Mouse (Mus musculus) testis, adult 2 months (tissue): ENCODE results near the gene Psg16.

Experiments used
- CTCF ChIP-seq: fragments of 200-500 bp; IDR thresholded peaks from 2 replicates; pipeline ENCODE4 v1.5.1; 2012; ENCODE audit warnings: low read depth, mild to moderate bottlenecking, inconsistent platforms, low read length, moderate library complexity; ENCODE audit not compliant: control insufficient read depth, insufficient read depth, insufficient replicate concordance
- POLR2A ChIP-seq: fragments of 200-500 bp; IDR thresholded peaks from 2 replicates; pipeline ENCODE4 v1.6.1; 2012; ENCODE audit warnings: low read depth, mild to moderate bottlenecking, inconsistent platforms, low read length, moderate library complexity; ENCODE audit not compliant: control insufficient read depth

DNA sequence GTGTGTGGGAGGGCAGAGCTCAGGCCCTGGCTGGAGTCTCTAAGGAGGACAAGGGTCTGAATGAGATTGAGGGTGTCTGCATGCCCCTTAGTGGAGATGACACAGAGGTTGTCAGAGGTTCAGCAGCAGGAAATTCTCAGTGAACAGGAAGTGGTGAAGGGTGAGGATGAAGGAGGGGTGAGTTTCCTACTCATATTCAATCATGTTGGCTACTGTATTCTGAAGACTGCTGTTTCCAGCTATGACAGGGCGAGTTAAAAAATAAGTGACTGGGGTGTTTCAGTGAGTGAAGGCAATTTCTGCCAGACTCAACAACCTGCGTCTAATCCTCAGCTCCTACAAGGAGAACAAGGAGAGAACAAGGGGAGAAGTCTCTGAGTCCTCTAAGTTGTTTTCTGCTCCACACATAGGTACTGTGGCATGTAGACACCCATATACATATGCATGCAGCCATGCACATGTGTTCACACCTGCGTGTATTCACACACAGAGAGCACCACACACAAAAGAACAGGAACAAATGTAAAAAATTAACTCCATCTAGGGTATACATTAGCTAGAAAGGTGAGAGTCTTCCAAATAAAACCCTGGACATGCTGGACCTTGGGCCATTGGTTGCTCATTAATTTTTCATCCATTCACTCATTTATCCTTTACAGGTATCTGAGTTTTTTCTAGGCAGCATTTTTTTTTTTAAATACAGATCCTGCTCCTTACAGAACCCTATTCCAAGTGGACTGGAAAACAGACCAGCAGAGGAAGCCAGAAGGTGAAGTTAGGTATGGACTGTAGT is 83.2 kb downstream of the Psg16 start:
- no peak for TF ChIP-seq CTCF
- TF ChIP-seq POLR2A, result no peak
